Mouse (Mus musculus) ovary, adult 18-20 months (tissue): Measurements from ENCODE around the gene Bpi.

Experiments used
- DNase-seq: peaks from one replicate; pipeline ENCODE4 v3.0.0; 2022; ENCODE audit warnings: low spot score, mixed read lengths

Gene Bpi

DNA sequence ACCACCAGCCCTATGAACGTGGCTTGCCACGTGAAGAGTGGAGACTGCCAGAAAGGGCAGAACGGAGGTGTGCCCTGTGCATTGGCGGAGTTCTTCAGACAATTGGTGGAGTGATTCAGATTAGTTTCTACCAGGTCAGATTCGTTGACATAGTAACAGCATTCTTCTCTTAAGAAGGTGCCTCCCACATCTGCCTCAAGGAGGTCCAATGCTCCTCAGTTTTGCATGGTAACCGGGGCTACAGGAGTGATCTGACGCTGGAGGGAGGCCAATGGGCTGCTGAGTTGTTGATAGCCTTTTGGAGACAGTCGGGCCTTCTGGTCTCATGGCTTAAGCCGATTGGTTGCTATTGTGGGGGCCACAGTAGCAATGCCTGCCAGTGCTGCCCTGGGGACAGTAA, 37.8 kb downstream of the Bpi start:
- peak; percentile 39 for DNase-seq

DNA sequence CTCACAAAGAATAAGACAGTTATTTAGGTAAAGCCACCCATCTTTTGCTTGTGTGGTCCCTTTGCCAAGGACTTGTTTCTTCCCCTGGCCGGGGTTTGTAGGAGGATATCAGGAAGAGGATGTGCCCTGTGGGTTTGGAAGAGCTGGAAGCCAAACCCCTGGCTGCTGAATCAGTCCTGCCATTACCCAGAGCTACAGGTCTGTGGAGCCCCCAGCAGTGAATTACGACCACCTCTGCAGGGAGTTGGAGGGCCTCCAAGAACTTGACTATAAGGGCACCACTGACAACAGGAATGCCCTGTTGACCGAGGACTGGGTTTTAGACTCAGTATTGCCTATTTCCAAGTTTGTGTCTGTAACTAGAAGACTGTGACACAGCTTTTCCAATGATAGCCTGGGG, 41.3 kb downstream of the Bpi start:
- DNase-seq, result no peak

DNA sequence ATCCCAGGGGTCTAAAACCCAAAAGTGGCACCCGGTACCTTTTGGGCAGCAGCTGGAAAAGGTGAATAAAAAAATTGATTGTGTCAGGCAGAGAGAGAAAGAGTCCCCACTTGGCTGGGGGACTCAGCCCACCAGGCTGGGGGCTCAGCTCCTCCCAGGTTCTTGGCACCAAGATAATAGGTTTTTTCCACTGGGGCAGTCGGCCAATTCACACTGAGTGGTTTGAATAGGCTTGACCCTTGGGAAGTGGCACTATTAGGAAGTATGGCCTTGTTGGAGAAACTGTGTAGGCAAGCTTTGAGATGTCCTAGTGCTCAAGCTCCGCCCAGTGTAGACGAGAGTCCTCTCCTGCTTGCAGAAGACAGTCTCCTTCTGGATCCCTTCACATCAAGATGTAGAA, 41.8 kb downstream of the Bpi start:
- DNase-seq, result no peak

DNA sequence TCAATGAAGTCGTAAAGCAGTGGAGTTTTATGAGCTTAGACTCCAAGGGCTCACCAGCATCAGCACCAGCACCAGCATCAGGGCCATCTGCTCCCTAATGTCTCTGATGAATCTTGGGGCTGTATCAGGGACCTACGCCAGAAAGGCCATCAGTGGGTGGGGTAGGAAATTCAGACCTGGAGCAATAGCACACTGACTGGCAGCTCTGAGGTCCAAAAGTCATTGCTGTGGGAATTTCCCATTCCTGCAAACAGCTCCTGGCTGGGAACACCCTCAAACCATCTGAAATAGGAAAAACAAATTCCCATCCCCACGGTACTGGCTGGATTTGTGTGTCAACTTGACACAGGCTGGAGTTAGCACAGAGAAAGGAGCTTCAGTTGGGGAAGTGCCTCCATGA, 44.9 kb downstream of the Bpi start:
- DNase-seq, result no peak

DNA sequence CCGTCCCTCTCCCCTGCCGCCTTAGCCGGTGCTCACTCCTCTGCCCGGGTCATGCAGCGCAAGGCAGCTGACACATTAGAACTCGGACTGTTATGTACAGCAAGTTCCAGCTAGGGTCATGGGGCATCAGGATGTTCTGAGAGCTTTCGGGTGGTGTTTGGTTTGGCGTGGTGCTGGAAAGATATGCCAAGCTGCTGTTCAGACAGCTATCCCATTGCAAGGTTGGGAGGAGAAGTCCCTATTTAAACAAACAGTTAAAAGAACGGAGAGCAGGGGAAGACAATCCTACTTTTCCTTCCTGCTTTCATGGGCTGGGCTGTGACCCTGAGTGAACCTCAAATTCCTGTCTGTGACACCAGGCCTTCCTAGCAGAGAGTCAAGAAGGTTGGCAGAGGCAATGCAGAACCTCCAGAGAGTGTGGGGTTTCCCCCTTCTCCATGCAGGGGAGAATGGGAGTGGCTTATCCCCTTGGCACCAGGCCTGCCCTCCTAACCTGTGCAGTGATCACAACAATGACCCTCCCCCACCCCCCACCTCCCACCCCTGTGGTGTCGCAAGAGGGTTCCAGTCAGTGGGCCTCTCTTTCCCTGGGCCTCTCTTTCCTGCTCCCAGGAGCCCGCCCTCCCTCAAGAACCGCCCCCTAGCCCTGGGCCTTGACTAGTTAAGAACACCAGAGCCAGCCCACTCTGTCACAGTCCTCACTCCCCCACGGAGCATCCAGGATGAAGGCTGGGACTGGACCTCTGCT, 48.2 kb downstream of the Bpi start, which contains the start of gene Lbp:
Gene Lbp (plus strand): TSS at position 546 of the 748 bp plus-strand sequence.
- DNase-seq, result peak; percentile 39

DNA sequence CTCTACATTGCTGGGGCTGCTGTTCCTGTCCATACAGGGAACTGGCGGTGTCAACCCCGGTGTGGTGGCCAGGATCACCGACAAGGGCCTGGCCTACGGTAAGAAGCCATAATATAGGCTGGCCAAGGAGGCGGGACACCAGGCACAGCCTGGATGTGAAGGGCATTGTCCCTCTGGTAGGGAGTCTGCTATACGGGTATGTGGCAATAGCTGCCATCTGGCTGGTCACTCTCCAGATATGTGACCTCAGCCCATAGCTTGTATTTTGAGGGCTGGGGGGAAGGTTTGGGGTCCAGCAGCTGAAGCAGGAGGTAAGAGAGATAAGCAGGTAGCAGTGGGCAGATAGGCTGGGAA, 48.8 kb downstream of the Bpi start:
- DNase-seq, result no peak

DNA sequence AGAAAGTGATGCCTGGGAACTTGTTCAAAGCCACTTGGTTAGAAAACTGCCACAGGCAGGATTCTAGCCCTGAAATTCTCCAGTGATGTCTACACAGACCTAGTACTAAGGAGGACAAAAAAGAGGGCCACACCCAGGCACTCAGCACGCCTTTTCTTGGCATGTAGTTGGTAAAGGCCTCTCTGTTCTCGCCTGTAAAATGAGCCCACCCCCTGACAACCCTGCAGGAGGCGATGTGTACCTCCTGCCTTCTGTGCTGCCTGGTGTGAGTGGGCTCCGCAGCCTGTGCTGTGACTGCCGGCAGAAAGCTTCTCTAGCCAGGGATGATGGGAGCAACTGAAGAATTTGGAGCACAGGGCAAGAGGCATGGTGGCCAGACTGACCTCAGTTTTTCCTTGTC, 50.4 kb downstream of the Bpi start:
- DNase-seq, result no peak

DNA sequence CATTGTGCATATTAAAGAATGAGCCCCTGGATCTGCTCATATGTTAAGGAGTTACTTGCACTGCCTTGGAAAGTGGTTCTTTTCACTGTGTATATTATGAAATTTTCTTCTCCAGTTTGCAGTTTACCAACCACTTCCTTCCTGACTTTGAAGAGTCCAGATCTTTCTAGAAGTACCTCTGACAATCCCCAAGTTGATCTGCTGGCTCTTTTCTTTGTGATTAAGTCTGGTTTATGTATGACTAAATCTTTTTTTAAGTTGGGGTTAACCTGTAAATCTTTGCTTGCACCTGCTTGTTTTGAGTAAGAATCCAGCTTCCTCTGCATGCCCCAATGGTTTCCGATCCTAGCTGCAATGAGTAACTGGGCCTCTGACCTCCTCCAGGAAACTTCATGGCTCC, 55.2 kb downstream of the Bpi start:
- DNase-seq, result no peak

DNA sequence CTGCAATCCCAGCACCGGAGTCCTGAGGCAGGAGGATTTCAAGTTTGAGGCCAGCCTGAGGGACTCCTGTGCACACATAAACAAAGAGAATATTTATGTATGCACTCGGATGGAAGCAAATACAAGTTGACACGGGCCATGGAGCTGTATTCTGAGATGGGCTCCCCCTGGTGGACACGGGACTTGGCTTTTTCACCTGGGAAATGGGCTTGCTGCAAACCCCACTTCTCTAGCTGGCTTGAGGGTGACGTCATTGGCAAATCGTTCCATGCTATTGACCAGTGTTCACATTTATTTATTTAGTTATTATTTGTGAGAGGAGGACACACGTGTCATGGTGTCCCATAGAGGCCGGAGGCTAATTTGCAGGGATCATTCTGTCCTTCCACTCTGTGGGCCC, 58.5 kb downstream of the Bpi start:
- no peak for DNase-seq

DNA sequence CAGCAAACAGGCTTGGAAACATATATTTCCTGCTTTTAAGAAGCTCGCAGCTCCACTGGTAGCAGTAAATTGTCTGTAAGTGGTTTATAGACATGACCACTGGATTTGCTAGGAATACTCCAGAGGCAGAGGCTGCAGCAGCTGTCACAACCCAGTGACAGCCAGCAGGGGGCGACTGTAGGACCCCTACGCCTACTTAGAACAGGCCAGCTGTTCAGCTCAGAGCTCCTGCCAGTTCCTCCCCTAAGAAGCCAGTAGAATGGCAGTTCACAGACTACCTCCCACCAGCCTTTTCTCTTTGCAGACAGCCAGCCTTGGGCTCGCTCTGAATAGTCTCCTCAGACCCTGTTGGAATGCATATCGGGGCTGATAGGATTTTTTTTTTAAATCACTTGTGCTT, 59.1 kb downstream of the Bpi start:
- peak; percentile 29 for DNase-seq

DNA sequence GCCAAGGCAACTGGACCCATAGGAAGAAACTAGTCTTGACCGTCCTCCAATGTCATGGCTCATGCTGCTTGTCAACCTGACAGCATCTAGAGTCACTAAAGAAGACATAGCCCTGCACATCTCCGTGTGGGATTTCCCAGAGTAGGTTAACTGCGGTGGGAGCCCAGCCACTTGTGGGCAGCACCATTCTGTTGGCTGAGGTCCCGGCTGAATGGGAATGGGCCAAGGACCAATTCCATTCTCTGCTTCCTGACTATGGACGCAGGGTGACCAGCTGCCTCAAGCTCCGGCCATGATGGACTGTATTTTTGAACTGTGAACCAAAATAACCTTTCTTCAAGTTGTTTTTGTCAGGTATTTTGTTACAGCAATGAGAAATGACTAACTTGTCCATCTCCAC, 63.7 kb downstream of the Bpi start:
- no peak for DNase-seq

DNA sequence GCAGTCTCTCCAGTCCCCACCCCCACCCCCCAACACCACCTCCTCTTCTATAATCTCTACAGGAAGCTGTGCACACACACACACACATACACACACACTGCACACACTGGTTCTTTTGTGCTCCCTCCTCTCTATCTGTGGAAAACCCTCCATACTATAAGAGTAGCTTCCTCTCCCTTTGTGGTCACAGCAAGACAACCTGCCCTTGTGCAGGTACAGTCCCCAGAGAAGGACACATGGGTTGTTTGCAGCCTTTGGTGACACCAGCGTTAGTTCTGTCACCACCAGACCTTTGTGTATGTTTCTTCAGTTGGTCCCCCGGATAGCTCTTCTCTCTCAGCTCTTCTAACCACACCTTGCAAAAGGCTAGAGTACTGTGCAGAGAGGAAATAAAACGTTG, 65.0 kb downstream of the Bpi start:
- no peak for DNase-seq

DNA sequence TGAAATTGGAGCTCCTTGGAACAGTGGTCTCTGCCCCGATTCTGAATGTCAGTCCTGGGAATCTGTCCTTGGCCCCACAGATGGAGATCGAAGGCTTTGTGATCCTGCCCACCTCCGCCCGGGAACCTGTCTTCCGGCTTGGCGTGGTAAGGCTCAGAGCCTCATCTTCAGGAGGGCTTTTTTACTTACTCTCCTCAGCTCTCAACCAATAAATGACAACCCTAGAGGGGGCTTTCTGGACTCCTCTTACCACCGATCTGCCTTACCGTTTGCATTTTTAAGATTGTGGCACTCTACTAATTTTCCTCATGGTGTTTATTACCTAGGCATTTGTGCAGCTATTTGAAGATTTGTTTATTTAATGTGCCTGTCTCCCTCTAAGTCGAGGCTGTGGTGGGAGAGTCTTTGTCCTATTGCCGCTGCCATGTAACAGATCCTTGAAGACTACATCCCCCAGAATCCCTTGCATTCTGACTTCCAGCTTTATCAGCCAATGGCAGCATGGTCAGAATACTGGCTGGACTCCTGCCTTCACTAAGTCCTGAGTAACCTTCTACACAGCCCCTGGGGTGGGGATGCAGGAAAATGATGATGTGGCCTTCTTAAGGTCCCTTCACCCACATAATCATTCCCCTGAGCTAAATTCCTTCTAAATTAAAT, 66.8 kb downstream of the Bpi start:
- DNase-seq, result no peak

DNA sequence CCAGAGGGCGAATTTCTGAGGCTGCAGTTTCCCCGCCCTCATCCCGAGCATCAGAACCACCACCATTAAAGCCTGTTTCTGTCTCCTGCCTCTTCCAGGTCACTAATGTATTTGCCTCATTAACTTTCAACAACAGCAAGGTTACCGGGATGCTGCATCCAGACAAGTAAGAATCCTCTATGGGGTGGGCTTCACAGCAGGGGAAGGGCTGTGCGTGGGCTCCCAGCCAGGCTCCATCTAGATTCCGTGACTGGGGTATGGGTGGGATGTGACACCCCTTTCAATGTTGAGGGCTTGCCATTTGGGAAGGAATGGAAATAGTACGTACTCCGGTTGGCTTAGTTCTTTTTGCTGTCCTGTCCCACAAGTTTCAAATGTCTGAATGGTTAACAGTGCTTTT, 67.7 kb downstream of the Bpi start:
- DNase-seq, result no peak
